Mouse (Mus musculus) erythroblast, embryonic 14.5 days (primary cell): Measurements from ENCODE around the gene Ghr.

Source experiments
- GATA1 ChIP-seq: IDR thresholded peaks from 2 replicates; pipeline ENCODE4 v1.6.1; 2012; ENCODE audit warnings: low read length, inconsistent platforms, mixed read lengths
- TAL1 ChIP-seq: IDR thresholded peaks from 3 replicates; pipeline ENCODE4 v1.6.1; 2012; ENCODE audit warnings: low read length, inconsistent platforms, mixed read lengths

DNA sequence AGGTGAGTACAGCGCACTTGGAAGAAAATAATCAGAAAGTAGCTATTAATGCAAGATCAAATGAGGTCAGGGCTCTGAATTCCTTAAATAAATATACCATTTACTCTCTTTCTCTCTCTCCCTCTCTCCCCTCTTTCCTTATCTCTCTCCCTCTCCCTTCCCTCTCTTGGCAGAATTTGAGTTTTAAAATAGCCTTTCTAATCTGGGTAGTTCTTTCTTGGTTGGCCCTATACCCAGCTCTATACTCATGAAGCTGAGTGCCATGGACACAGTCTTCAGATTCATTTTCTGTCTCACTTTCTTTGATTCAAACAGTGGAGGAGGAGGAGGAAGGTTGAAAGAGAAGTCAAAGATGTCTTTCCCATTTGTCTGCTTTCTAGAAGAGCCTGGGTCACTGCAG, 84.3 kb downstream of the Ghr start:
- TF ChIP-seq TAL1 (no peak), GATA1 (no peak)
